Mouse (Mus musculus) spleen, adult 2 months (tissue): ENCODE results near the gene Ankdd1b.

Source experiments
- CTCF ChIP-seq: fragments of 200-500 bp; IDR thresholded peaks from 2 replicates; pipeline ENCODE4 v1.5.1; 2011; ENCODE audit warnings: mild to moderate bottlenecking, inconsistent platforms; ENCODE audit not compliant: insufficient read depth, insufficient read length, insufficient replicate concordance; ENCODE audit errors: extremely low read depth
- POLR2A ChIP-seq: fragments of 200-500 bp; IDR thresholded peaks from 2 replicates; pipeline ENCODE4 v1.6.1; 2011; ENCODE audit warnings: low read depth, low read length, inconsistent platforms

DNA sequence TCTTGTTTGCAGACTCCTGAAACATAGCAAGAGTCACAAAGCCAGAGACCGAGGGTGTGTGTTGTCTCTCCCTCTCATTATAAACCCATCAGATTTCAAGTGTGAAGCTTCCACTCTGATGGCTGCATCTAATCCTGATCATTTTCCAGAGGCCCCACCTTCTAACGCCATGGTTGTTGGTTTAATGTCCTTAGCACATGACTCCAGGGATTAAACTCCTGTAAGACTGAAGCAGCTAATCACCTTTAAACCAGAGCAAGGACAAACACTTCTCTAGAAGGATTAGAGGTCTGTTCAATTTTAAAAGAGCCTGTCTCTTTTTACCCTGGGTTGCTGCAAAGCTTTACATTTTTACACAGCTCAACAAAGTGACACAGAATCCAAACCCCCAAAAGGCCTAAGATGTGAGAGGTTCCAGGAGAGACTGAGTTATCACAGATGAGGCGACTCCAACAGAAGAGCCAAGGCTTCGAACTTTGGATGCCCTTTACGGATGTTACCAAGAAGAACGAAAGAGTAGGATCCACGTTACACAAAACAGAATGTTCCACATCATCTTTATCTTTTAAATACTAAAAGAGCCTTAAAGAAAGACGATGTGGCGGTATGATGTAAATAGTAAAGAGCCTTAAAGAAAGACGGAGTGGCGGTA, 20.7 kb downstream of the Ankdd1b start:
- TF ChIP-seq CTCF (no peak), POLR2A (no peak)
